Mouse (Mus musculus) stomach, embryonic 16.5 days (tissue): ENCODE results near the gene Ms4a14. TPM values are rescaled to one million over a fixed set of nuclear protein-coding genes. Genes with fewer than 3 reads are reported as not detected.

Experiments
- ATAC-seq: fragments of 200-750 bp; cut with Nextera tagmentation; 2 replicates; pipeline ENCODE4 v1.8.0; 2017; ENCODE audit warnings: moderate number of reproducible peaks, moderate TSS enrichment; ENCODE audit not compliant: insufficient read depth, low FRiP score
- H3K27ac ChIP-seq: fragments of 300-500 bp; sonication (generic); 2 replicates; pipeline ENCODE4 v1.5.1; 2014; ENCODE audit warnings: low read length
- H3K27me3 ChIP-seq: fragments of 300-500 bp; sonication (generic); 2 replicates; pipeline ENCODE4 v1.6.1; 2014; ENCODE audit warnings: low read length, control low read depth, mixed read lengths; ENCODE audit not compliant: control insufficient read depth, insufficient read depth
- H3K36me3 ChIP-seq: fragments of 300-500 bp; sonication (generic); 2 replicates; pipeline ENCODE4 v1.6.1; 2014; ENCODE audit warnings: low read length; ENCODE audit not compliant: control insufficient read depth, insufficient read depth
- H3K4me1 ChIP-seq: fragments of 300-500 bp; sonication (generic); 2 replicates; pipeline ENCODE4 v1.6.1; 2014; ENCODE audit warnings: low read length, control low read depth, mixed read lengths; ENCODE audit not compliant: control insufficient read depth, insufficient read depth
- H3K4me2 ChIP-seq: fragments of 300-500 bp; sonication (generic); 2 replicates; pipeline ENCODE4 v1.6.1; 2014; ENCODE audit warnings: low read depth, low read length, mixed read lengths
- H3K4me3 ChIP-seq: fragments of 300-500 bp; sonication (generic); replicated peaks from 2 replicates; pipeline ENCODE4 v1.5.1; 2014; ENCODE audit warnings: mild to moderate bottlenecking, low read length
- H3K9ac ChIP-seq: fragments of 300-500 bp; sonication (generic); 2 replicates; pipeline ENCODE4 v1.6.1; 2014; ENCODE audit warnings: low read length
- H3K9me3 ChIP-seq: fragments of 300-500 bp; sonication (generic); replicated peaks from 2 replicates; pipeline ENCODE4 v1.6.1; 2016; ENCODE audit warnings: low read length, control low read depth; ENCODE audit not compliant: control insufficient read depth
- WGBS: fragments of 180-500 bp; shearing (Covaris S2); extraction: QIAGEN DNeasy Blood & Tissue Kit; methylation state at CpG from one replicate; pipeline ENCODE4 v1.1.7; 2014; 5-methylcytosine and 5-hydroxymethylcytosine counted together
- polyA plus RNA-seq: library from polyadenylated mRNA; unstranded; fragments of >200 nt; fragmentation: Nextera tagmentation; extraction: Ambion mirVana; gene quantifications from 2 replicates; pipeline ENCODE4 v1.2.1, GENCODE M21; 2015

Gene Ms4a14
- polyA plus RNA-seq, result 0.08 TPM in 1 of 2 replicates, not detected in the other

DNA sequence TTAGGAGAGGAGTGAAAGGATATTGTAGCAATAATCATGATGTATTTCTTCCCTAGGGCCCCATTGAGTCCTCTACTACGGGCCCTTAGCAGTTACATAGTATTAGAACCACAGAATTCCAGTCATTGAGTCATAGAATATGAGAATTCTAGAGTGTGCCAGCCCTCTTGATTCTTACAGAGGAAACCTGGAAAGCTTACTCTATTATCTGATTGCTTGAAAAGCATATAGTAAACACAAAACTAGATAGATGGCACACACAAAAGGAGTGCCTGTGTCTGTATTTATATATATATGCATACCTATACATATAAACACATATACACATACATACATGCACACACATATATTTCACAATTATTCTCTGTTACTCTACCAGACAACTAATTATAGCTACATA is at the start of gene Ms4a14:
Gene Ms4a14 (minus strand): TSS at position 101 of the 400 bp plus-strand sequence.
- WGBS, result 81% methylated on average over 1 of the region's 1 CpGs
- Histone ChIP-seq H3K4me2 (no peak within 1 kb of the TSS), H3K9ac (no peak within 1 kb of the TSS), H3K27ac (no peak within 1 kb of the TSS), H3K27me3 (no peaks in the 10 kb centered on the region), H3K36me3 (no peaks in the 10 kb centered on the region), H3K4me1 (no peaks in the 10 kb centered on the region), H3K9me3 (0 out of 2 replicates have a peak, but pooled peaks cover 3% of the 10 kb centered on the region), H3K4me3 (no peak within 1 kb of the TSS)
- no peak for ATAC-seq

DNA sequence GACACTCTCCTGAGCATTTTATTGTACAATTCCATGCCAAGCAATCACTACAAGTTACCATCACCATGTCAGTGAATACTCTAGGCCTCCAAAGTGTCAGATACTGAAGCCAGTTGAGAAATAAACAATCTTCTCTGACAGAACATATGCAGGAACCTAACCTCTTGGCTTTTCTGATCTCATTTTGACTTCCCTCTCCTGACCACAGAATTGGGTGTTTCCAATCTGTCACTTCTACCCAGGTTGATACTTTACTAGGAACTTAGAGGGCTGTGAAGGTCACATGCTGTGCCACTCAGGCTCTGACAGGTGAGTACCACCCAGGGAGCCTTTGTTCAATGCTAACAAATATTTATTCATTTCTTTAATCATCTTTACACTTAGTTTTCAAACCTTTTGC is 47.7 kb upstream of the Ms4a14 start:
- no peak overlapping the region for H3K4me2 ChIP-seq
- no peaks in the 10 kb centered on the region for H3K36me3 ChIP-seq
- H3K9me3 ChIP-seq, result no peaks in the 10 kb centered on the region
- H3K9ac ChIP-seq, result no peak overlapping the region
- no peaks in the 10 kb centered on the region for H3K4me1 ChIP-seq
- H3K4me3 ChIP-seq, result no peak overlapping the region
- H3K27me3 ChIP-seq, result no peaks in the 10 kb centered on the region
- no peak overlapping the region for H3K27ac ChIP-seq
- no peak for ATAC-seq

DNA sequence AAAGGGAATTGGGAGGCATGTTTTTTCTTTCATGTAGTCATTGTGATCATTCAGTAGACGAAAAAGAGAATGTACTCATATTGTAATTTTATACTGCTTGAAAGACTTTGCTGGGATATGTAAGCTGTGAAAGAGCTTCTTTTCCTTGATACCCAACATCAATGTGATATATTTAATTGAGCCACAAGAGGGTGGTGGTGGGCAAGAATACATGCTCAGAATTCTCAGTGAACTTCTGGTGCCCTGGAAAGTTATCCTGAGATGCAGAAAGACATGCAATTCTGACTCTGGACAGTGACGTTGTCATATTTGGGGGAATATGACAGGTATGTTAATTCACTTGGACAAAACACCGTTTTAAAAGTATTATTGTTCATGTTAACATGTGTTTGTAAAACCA is 45.9 kb upstream of the Ms4a14 start:
- WGBS, result 47% methylated on average over 3 of the region's 3 CpGs
- Histone ChIP-seq H3K4me2 (no peak overlapping the region), H3K4me3 (no peak overlapping the region), H3K36me3 (no peaks in the 10 kb centered on the region), H3K9me3 (no peaks in the 10 kb centered on the region), H3K9ac (no peak overlapping the region), H3K27me3 (no peaks in the 10 kb centered on the region), H3K4me1 (no peaks in the 10 kb centered on the region), H3K27ac (no peak overlapping the region)
- no peak for ATAC-seq

DNA sequence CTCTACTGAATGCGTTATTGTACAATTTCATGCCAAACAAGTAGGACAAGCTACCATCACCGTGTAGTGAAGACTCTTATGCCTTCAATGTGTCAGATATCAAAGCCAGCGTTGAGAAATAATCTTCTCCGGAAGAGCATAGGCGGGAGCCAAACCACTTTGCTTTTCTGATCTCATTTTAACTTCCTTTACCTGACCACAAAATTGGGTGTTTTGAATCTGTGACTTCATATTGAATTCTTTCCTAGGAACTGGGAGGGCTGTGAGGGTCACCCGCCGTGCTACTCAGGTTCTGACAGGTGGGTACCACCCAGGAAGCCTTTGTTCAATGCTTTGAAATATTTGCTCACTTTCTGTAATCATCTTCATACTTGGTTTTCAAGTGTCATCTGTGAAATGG is 41.5 kb upstream of the Ms4a14 start:
- WGBS, result 71% methylated on average over 7 of the region's 7 CpGs
- no peak for ATAC-seq
- Histone ChIP-seq H3K4me1 (no peaks in the 10 kb centered on the region), H3K27ac (no peak overlapping the region), H3K4me3 (no peak overlapping the region), H3K36me3 (no peaks in the 10 kb centered on the region), H3K9me3 (no peaks in the 10 kb centered on the region), H3K27me3 (no peaks in the 10 kb centered on the region), H3K4me2 (no peak overlapping the region), H3K9ac (no peak overlapping the region)

DNA sequence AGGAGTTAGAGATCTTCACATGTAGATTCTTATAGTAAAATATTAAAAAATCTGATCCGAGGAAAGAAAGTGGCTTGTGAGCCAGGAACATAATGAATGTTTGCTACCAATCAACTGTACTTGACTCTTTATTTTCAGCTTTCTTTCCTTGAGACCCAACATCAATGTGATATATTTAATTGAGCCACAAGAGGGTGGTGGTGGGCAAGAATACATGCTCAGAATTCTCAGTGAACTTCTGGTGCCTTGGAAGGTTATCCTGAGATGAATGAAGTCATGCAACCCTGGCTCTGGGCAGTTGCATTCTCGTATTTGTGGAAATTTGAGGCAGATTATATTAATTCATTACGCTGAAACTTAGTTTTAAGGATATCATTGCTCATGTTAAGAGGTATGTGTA is 37.6 kb upstream of the Ms4a14 start:
- Histone ChIP-seq H3K36me3 (no peaks in the 10 kb centered on the region), H3K9me3 (no peaks in the 10 kb centered on the region), H3K4me1 (no peaks in the 10 kb centered on the region), H3K4me3 (no peak overlapping the region), H3K27ac (no peak overlapping the region), H3K4me2 (no peak overlapping the region), H3K9ac (no peak overlapping the region), H3K27me3 (no peaks in the 10 kb centered on the region)
- 48% methylated on average over 3 of the region's 3 CpGs for WGBS
- no peak for ATAC-seq

DNA sequence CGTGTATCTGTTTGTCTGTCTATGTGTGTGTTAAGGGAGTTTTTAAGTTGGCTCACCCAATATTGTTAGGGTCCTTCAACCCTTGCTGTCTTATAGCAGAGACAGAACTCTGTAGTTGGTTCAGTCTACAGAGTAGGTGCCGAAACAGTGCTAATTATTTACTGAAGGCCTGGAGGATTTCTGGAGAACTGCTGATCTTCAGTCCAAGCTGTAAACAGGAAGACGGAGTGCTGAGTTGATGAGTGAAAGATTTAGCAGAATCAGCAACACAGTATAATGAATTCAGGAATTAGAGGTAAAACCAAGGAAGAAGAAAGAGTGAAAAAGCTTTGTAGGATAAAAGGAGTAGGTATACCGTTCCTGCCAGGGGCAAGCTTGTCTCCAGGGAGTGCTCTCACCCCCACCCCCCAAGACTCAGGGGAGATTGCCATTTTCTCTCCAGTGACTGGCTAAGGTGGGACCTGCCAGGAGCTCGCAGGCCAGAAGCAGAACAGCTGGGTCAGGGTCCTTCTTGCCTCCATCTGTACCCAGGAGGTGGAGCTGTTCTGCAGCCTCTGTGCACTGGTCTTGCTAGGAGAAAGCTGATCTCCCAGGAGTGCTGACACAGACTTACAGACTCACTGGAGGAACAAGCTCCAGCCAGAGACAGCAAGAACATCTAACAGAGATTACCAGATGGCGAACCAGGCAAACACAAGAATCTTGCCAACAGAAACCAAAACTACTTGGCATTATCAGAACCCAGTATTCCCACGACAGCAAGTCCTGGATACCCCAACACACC is 35.6 kb upstream of the Ms4a14 start:
- no peaks in the 10 kb centered on the region for H3K36me3 ChIP-seq
- no peaks in the 10 kb centered on the region for H3K4me1 ChIP-seq
- H3K4me3 ChIP-seq, result no peak overlapping the region
- H3K27ac ChIP-seq, result no peak overlapping the region
- no peak overlapping the region for H3K9ac ChIP-seq
- H3K27me3 ChIP-seq, result no peaks in the 10 kb centered on the region
- no peak for ATAC-seq
- WGBS, result 51% methylated on average over 7 of the region's 7 CpGs
- no peaks in the 10 kb centered on the region for H3K9me3 ChIP-seq
- no peak overlapping the region for H3K4me2 ChIP-seq

DNA sequence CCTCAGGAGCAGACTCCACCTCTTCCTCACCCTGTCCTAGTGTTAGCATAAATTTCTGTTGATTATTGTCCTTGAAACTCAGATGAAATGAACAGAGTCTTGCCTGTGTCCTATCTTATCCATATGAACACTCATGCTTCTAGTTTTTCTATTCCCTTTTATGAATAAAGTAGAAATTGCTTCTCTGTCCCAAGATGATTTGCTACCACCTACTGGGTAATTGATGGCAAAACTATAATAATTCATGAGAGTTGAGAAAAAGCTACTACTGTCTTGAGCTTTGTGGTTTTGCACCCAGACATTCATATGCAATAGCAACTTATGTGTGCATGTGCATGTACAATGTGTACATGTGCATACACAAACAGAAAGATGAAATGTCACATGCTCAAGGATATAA is 29.7 kb upstream of the Ms4a14 start:
- no peak overlapping the region for H3K4me2 ChIP-seq

DNA sequence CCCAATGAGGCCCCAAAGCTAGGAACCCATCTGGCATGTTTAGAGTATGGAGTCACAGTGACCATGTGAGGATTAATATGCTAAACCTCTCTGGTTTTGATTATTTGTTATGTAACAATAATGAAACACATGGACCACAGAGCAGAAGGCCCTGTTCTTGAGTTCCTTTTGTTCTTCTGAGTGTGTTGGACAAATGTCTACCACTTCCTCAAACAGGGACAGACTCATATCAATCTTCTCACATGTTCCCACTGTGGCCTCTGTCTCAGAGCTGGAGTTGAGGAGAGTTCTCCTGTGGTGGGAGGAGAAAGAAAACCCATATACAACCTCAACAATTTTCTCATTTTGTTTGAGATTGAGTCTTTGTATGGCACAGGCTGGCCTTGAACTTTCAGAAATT is 28.9 kb upstream of the Ms4a14 start:
- Histone ChIP-seq H3K4me1 (no peaks in the 10 kb centered on the region), H3K9me3 (no peaks in the 10 kb centered on the region), H3K4me2 (no peak overlapping the region)

More for the DNA sequence above, 29.7 kb upstream of the Ms4a14 start:
- H3K36me3 ChIP-seq, result no peaks in the 10 kb centered on the region
- no peak overlapping the region for H3K9ac ChIP-seq
- no peak overlapping the region for H3K27ac ChIP-seq
- H3K4me1 ChIP-seq, result no peaks in the 10 kb centered on the region
- H3K4me3 ChIP-seq, result no peak overlapping the region
- H3K27me3 ChIP-seq, result no peaks in the 10 kb centered on the region
- no peaks in the 10 kb centered on the region for H3K9me3 ChIP-seq
- ATAC-seq, result no peak

DNA sequence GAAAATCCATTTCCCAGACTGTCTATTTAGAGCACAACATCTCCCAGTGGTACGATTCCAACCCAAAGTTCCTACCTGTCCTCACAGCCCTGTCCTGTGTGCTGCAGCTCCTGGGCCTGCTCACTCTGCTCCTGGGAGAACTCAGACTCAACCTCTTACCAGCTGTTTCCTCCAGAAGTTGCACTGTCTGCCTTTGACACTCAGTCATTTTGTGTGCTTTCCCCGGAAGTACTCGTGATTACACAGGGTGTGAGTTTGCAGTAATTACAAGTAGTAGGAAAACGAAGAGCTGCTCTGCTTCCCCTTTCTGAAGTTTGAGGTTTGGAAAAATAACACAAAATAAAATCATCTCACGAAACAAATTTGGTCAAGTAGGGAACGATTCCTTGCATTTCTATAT is 21.7 kb upstream of the Ms4a14 start, which contains the start of gene Ms4a7:
Gene Ms4a7 (minus strand): TSS at position 215 of the 400 bp plus-strand sequence.
- no peak within 1 kb of the TSS for H3K4me3 ChIP-seq
- ATAC-seq, result no peak
- H3K4me1 ChIP-seq, result no peaks in the 10 kb centered on the region
- H3K9me3 ChIP-seq, result no peaks in the 10 kb centered on the region
- H3K9ac ChIP-seq, result no peak within 1 kb of the TSS
- H3K36me3 ChIP-seq, result no peaks in the 10 kb centered on the region
- 78% methylated on average over 6 of the region's 6 CpGs for WGBS
- H3K27me3 ChIP-seq, result no peaks in the 10 kb centered on the region
- no peak within 1 kb of the TSS for H3K4me2 ChIP-seq
- no peak within 1 kb of the TSS for H3K27ac ChIP-seq

More for the DNA sequence above, 28.9 kb upstream of the Ms4a14 start:
- H3K27me3 ChIP-seq, result no peaks in the 10 kb centered on the region
- H3K4me3 ChIP-seq, result no peak overlapping the region
- ATAC-seq, result no peak
- no peaks in the 10 kb centered on the region for H3K36me3 ChIP-seq
- H3K27ac ChIP-seq, result no peak overlapping the region
- H3K9ac ChIP-seq, result no peak overlapping the region
